Mouse (Mus musculus): ENCODE measurements at regions not wholly inside any gene's neighbourhood (a gene's known extent, or its start where the extent isn't known, plus 50 kb on each side); places are given as distances from the start of the nearest gene placed in this dataset.

- peak; percentile 6 for DNase-seq (ENCODE audit: low read depth, low spot score)
Measured at GRCm38 (mm10) chr17:9764701-9765359, 95.3 kb upstream of the Pabpc6 start.

- DNase-seq (ENCODE audit: low read depth, low spot score) = no peak
Measured at GRCm38 (mm10) chr17:9764041-9764606, 94.6 kb upstream of the Pabpc6 start.

DNA sequence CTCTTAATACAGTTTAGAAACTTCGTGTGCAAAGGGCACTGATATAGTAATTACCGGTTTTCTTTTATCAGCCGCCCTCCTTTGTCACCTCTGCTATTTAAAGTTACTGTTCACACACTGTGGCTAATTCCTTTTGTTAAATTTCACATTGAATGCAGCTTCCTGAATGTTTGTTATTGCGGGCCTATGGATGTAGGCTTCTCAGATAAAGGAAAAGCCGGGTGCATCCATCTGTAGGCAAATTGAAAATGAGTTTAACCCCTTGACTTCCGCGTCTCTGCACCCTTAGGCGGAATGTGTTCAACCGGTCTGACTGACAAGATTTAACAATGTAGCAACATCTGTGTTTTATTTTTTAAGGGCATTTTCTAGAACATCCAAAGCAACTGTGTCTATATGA is 93.6 kb upstream of the Pabpc6 start:
- DNase-seq (ENCODE audit: low read depth, low spot score) = no peak

DNA sequence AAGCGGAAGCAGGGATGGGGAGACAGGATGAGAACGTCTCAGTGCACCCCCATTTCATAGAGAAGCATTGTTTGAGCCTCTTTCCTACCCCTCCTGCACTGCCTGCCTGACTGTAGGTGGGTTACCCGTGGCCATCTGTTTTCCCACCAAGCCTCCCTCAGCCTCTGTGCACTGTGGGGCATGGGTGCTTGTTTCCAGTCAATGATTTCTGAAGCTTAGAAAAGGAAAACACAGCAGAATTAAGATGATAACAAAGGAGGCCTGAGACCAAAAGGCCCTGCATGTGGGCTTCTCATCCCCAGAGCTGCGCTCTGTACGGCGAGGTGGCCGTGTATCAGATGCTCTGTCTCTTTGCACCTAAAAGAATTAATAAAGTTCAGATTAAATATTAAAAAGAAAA is 92.9 kb upstream of the Pabpc6 start:
- DNase-seq (ENCODE audit: low read depth, low spot score) = no peak

GRCm38 (mm10) chr17:9760706-9761059 is 91.2 kb upstream of the Pabpc6 start:
- no peak for DNase-seq (ENCODE audit: low read depth, low spot score)

- DNase-seq (ENCODE audit: low read depth, low spot score) = no peak
Measured at GRCm38 (mm10) chr17:9760026-9760705, 90.6 kb upstream of the Pabpc6 start.

GRCm38 (mm10) chr17:9759421-9759852 is 89.9 kb upstream of the Pabpc6 start:
- no peak for DNase-seq (ENCODE audit: low read depth, low spot score)

DNA sequence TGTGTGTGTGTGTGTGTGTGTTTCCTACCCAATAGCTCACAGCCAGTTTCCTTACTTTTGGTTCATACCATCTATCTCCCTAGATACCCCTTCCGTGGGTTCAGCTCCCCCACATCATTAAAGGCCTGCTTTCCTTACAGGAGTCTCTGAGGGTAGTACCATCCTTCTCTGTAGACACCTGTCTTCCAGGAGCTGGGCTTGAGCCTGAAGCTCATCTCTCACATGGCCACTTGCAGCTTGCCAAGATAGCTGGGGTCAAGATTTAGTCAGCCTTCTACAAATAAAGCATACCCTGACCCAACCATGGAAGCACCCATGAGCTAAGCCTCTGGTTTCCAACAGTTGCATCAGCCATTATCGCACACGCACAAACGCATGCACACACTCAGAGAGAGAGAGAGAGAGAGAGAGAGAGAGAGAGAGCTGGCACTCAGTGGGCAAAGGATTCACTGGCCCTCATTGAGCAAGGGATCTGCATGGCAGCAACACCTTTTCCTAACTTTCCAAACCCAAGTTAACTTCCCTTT is 88.3 kb upstream of the Pabpc6 start:
- DNase-seq (ENCODE audit: low read depth, low spot score) = no peak

DNA sequence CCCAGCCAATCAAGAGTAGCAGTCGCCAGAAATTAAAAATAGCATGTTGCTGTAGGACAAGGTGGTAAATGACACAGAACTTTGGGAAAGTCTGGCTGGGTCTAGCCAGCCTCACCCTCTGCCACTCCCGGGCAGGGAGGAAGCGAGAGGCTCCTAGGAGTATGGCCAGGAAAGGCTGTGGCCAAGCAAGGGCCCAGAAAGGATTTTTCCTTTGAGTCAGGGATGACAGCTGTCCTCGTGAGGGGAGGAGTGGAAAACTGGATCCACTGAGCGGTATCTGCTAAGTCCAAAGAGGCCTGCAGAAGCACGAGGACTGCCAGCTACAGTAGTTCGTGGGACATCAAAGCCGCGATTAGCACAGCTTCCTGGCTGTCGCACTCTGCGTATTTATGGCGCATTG is 87.2 kb upstream of the Pabpc6 start:
- no peak for DNase-seq (ENCODE audit: low read depth, low spot score)

- DNase-seq (ENCODE audit: low read depth, low spot score) = no peak
Measured at GRCm38 (mm10) chr17:9756196-9756595, 86.7 kb upstream of the Pabpc6 start.

DNA sequence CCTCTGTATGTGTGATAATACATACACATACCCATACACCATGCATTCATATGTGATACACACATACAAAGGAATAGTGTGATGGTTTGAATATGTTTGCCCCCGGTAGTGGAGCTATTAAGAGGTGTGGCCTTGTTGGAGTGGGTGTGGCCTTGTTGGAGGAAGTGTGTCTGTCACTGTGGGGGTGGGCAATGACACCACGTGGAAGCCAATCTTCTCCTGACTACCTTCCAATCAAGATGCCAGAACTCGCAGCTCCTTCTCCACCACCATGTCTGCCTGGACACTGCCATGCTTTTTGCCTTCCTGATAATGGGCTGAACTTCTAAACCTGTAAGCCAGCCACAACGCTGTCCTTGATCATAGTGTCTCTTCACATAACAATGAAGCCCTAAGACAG is 86.1 kb upstream of the Pabpc6 start:
- DNase-seq (ENCODE audit: low read depth, low spot score) = no peak

DNA sequence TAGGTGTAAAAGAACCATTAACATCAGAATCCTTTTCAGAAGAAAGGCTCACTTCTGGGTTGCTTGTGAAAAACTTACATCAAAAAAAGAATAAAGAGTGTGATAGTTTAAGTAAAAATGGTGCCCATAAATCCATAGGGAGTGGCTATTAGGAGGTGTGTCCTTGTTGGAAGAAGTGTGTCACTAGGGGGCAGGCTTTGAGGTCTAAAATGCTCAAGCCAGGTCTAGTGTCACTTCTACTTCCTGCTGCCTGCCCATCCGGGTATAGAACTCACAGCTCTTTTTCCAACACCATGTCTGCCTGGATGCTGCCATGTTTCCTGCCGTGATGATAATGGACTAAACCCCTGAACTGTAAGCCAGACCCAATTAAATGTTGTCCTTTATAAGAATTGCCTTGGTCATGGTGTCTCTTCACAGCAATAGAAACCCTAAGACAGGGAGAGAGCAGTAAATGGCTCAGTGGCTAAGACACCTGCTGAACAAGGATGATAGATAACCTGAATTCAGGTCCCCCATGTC is 85.4 kb upstream of the Pabpc6 start:
- DNase-seq (ENCODE audit: low read depth, low spot score) = no peak

DNA sequence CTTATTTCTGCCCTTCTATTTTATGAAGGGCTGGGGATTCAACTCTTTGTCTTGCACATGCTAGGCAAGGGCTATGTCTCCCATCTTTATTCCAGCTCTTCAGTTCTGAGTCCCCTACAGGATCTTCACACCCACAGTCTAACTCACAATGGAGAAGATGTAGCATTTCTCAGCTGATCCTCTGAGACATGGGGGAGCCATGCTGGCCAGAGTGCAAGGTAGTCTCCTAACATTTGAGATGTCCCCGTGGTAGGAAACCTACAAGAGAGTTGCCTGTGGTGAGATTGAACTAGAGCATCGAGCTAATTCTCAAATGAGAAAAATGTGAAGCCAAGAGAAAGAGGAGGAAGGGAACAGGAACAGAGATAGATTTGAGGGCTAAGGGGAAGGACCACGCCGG is 83.3 kb upstream of the Pabpc6 start:
- no peak for DNase-seq (ENCODE audit: low read depth, low spot score)

DNA sequence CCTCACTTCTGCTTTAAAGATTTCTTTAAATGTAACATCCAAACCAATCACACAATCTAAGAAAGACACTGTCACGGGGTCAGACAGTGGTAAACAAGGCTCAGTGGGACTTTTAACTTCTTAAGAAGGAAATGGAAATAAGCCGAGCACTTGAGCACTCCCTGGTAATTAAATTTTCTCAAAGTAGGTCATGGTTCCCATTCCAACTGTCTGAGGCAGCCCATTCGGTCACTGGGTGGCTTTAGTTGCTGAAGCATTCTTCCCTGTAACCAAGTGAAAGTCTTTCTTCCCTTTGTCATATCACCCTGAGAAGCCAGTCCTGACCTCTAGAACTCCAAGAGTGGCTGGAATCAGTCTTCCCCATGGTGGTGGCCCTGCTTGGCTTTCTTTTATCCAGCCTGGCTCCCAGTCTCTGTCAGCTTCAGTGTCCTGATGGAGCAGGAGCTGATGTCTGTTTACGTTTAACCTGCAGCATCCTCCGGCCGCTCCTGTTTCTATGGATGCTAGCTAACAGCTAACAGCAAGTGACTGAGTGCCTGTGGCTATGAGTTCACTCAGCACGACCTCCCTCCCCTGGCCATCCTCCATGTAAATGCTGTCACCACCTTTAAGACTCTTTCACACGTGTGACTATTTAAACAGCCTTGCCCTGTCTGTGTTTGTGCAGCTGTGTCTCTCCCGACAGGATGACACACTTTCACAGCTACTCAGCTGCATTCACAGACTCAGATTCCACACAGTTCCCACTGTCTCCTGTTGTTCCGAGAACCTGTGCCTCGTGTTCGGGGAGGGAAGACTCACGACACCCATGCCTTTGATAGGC is 82.0 kb upstream of the Pabpc6 start:
- DNase-seq (ENCODE audit: low read depth, low spot score) = no peak

DNA sequence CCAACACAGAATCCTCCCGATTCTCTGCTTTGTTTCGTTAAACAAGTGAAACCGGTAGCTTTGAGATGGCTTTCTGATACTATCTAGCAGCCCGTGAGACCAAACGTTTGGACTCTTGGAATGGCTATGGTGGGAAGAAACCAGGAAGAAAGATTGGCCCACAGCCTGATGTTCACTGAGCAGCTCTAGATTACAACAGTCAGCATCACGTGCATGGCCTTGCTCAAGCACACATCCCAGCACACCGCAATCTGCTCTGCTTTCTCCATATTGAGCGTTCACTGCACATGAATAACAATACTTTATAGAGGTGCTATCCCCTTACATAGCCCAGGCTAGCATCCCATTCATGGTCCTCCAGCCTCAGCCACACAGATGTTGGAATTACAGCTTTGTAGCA is 80.5 kb upstream of the Pabpc6 start:
- DNase-seq (ENCODE audit: low read depth, low spot score) = no peak

DNA sequence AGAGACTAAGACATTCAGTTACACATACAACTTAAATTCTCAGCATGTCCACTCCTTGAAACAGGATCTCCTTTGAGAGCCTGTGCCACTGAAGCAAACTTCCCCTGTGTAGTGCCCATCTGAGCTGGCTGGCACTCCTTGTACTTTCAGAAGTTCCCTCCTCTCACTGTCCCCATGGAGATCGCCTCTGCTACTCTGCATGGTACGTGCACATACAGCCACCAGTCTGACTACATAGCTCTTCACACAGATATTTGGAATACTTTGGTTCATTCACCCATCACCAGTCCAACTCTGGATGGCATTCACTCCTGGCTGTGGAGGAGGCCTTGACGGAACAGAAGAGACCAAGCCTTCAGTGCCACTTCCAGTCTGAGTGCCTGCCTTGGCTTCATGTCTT is 79.8 kb upstream of the Pabpc6 start:
- no peak for DNase-seq (ENCODE audit: low read depth, low spot score)

GRCm38 (mm10) chr17:9747893-9748292 is 78.4 kb upstream of the Pabpc6 start:
- no peak for DNase-seq (ENCODE audit: low read depth, low spot score)

GRCm38 (mm10) chr17:9743342-9743741 is 73.8 kb upstream of the Pabpc6 start:
- DNase-seq (ENCODE audit: low read depth, low spot score) = no peak

DNA sequence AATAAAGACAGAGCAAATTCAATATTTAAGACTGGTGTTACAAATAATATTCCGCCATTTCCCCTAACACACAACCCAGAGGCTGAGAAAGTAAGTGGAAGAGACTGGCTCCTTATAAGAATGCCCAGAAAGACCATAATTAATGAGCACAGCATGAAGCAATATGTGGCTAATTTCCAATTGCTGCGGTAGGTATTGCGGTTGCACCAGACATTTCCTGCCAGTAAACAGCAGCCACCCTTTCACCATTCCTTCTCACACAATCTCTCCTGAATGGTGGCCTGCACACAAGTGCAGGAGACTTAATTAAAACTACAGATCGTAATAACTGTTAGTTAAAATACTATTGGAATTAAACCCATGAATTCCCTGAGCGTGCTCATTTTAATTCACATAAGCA is 71.8 kb upstream of the Pabpc6 start:
- no peak for DNase-seq (ENCODE audit: low read depth, low spot score)

- DNase-seq (ENCODE audit: low read depth, low spot score) = no peak
Measured at GRCm38 (mm10) chr17:9729020-9729419, 59.5 kb upstream of the Pabpc6 start.

DNA sequence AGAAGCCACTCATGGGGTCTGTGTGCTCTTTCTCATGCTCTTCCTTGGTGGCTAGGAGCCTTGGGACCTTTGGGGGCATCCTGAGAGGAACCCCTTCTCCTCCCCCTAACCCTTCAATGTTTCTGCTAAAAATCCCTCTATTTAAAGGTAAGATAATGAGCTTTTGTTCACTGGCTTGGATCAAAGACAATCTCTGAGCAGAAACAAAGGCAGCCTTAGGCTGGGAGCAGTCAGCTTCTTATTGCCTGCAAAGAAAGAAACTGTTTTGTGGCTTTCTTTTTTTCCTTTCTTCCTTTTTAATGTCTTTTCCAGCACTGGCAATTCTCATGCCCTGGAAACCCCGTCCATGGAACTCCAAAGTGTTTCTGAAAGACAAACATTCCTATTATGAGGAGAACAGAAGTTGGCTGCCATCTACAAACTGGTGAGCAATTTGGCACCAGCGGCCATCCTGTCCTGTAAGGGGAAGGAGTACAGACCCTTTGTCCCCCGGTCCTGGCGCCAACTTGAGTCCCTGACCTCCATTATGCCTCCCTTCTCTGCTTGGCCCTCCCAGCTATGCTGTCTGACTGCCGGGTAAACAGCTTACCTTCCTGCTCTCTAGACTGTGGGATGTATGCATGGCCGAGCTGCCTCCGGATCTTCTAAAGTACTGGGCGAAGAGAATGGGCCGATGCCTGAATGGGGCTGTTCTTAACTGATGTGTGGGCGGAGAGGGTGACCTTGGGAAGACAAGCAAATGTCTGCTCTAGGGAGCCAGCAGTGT is 56.4 kb upstream of the Pabpc6 start:
- DNase-seq (ENCODE audit: low read depth, low spot score) = no peak
